Mouse (Mus musculus) hindbrain, embryonic 11.5 days (tissue): Measurements from ENCODE around the gene Ick. TPM values are rescaled to one million over a fixed set of nuclear protein-coding genes. Genes with fewer than 3 reads are reported as not detected.

ENCODE experiments used
- ATAC-seq: fragments of 200-750 bp; cut with Nextera tagmentation; 2 replicates; pipeline ENCODE4 v1.8.0; 2017; ENCODE audit warnings: mild to moderate bottlenecking, moderate TSS enrichment, moderate library complexity; ENCODE audit not compliant: low FRiP score
- DNase-seq: peaks from one replicate; pipeline ENCODE4 v3.0.0-alpha.2; 2015; ENCODE audit warnings: low spot score
- H3K27ac ChIP-seq: fragments of 300-500 bp; sonication (generic); 2 replicates; pipeline ENCODE4 v1.5.1; 2014; ENCODE audit warnings: mild to moderate bottlenecking, low read depth, low read length
- H3K27me3 ChIP-seq: fragments of 300-500 bp; sonication (generic); 2 replicates; pipeline ENCODE4 v1.6.1; 2014; ENCODE audit warnings: mild to moderate bottlenecking, low read length, moderate library complexity, mixed read lengths; ENCODE audit not compliant: control insufficient read depth, insufficient read depth
- H3K36me3 ChIP-seq: fragments of 300-500 bp; sonication (generic); 2 replicates; pipeline ENCODE4 v1.6.1; 2014; ENCODE audit warnings: mild to moderate bottlenecking, low read length, moderate library complexity, mixed read lengths; ENCODE audit not compliant: control insufficient read depth, insufficient read depth
- H3K4me1 ChIP-seq: fragments of 300-500 bp; sonication (generic); replicated peaks from 2 replicates; pipeline ENCODE4 v1.6.1; 2014; ENCODE audit warnings: low read length, mixed read lengths; ENCODE audit not compliant: control insufficient read depth, insufficient read depth
- H3K4me2 ChIP-seq: fragments of 300-500 bp; sonication (generic); replicated peaks from 2 replicates; pipeline ENCODE4 v1.6.1; 2014; ENCODE audit warnings: mild to moderate bottlenecking, low read depth, low read length
- H3K4me3 ChIP-seq: fragments of 300-500 bp; sonication (generic); 2 replicates; pipeline ENCODE4 v1.5.1; 2014; ENCODE audit warnings: low read depth, low read length
- H3K9ac ChIP-seq: fragments of 300-500 bp; sonication (generic); 2 replicates; pipeline ENCODE4 v1.6.1; 2014; ENCODE audit warnings: low read depth, low read length
- H3K9me3 ChIP-seq: fragments of 300-500 bp; sonication (generic); 2 replicates; pipeline ENCODE4 v1.6.1; 2016; ENCODE audit warnings: low read length; ENCODE audit not compliant: control insufficient read depth
- WGBS: fragments of 180-500 bp; shearing (Covaris S2); extraction: QIAGEN DNeasy Blood & Tissue Kit; methylation state at CpG from one replicate; pipeline ENCODE4 v1.1.7; 2014; 5-methylcytosine and 5-hydroxymethylcytosine counted together
- polyA plus RNA-seq: library from polyadenylated mRNA; unstranded; fragments of >200 nt; fragmentation: Nextera tagmentation; extraction: Ambion mirVana; gene quantifications from 2 replicates; pipeline ENCODE4 v1.2.1, GENCODE M21; 2014

Gene Ick
- polyA plus RNA-seq, 1 experiment from 2014 or later: 36.4 TPM

DNA sequence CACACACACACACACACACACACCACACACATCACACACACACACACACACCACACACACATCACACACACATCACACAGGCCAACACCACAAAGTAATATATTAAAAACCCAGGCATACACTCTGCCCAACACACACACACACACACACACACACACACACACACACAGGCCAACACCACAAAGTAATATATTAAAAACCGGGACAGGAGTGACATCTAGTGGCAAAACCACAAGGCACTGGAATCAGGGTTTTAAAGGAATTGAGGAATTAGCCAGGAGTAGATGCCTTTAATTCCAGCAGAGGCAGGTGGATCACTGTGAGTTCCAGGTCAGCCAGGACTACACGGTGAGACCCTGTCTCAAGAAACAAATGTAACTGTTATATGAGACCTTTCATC is 30.8 kb upstream of the Ick start:
- Histone ChIP-seq H3K4me2 (no peak overlapping the region), H3K27ac (no peak overlapping the region), H3K4me3 (no peak overlapping the region), H3K9me3 (no peaks in the 10 kb centered on the region), H3K9ac (no peak overlapping the region), H3K36me3 (no peaks in the 10 kb centered on the region), H3K27me3 (no peaks in the 10 kb centered on the region), H3K4me1 (no peaks in the 10 kb centered on the region)
- WGBS: 49% methylated on average over 2 of the region's 2 CpGs
- DNase-seq: peak; percentile 25
- ATAC-seq: no peak

DNA sequence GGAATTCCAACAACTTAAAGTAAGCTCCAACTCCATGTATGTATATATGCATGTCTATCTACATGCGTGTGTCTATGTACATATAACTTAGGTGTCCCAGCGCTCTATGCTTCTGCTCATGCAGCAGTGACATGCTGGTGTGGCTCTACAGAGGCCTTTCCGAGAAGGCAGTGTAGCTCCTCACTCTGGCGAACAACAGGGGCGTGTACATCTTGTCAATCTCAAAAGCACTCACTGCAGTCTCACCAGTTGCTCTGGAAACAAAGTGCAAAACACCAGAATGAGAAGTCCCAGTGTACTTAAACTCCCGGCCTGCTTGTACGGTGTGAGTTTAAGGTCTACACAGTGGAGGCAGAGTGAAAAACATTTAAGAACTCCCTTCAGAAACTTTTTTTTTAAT is 27.2 kb upstream of the Ick start:
- no peaks in the 10 kb centered on the region for H3K9me3 ChIP-seq
- ATAC-seq: no peak
- H3K27ac ChIP-seq: no peak overlapping the region
- H3K36me3 ChIP-seq: no peaks in the 10 kb centered on the region
- WGBS: 75% methylated on average over 7 of the region's 7 CpGs
- no peak overlapping the region for H3K4me3 ChIP-seq
- H3K9ac ChIP-seq: no peak overlapping the region
- H3K4me1 ChIP-seq: no peaks in the 10 kb centered on the region
- peak; percentile 14 for DNase-seq
- H3K4me2 ChIP-seq: no peak overlapping the region
- H3K27me3 ChIP-seq: no peaks in the 10 kb centered on the region

DNA sequence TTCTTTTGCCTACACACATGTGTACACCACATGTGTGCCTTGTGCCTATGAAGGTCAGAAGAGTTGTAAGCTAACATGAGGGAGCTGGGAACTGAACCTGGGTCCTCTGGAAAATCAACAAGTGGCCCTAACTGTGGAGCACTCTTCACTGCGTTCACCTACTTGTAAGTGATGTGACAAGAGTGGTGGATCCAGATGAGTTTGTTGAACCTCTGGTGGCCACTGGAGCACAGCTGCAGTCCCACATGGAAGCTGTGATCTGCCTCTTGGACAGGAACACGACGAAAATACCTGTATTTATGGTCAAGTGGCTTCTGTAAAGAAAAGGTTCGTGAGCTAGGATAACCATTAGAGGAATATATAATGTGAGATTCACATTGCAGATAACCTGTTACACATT is 24.7 kb upstream of the Ick start:
- Histone ChIP-seq H3K9me3 (no peaks in the 10 kb centered on the region), H3K4me2 (no peak overlapping the region), H3K36me3 (no peaks in the 10 kb centered on the region), H3K4me3 (no peak overlapping the region), H3K4me1 (no peaks in the 10 kb centered on the region), H3K27me3 (no peaks in the 10 kb centered on the region), H3K9ac (no peak overlapping the region), H3K27ac (no peak overlapping the region)
- no peak for DNase-seq
- no peak for ATAC-seq
- 89% methylated on average over 4 of the region's 4 CpGs for WGBS

DNA sequence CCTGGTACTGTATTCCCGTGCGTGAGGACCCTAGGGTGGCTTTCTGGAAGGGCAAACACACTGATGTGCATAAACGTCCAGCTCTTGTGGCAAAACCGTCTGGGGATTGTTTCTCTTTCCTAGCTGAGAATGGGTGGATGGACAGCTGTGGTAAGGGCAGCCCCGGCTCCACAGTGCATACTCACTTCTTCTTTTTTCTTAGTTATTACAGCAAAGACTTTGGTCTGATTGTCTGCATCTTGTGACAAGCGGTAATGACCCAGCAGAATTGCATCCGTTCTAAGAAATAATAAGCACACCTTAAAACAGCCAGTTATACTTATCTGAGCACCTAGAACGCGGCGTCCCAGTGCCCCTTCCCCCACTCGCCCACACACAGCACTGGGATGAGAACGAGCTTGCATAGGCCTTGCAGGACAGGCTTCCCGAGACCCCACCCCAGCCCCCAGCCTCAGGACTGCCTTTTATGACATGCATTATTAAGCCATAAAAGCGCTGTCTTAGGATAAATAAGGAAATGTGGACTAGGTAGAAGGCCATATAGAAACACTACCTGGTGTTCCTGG is 23.2 kb upstream of the Ick start:
- H3K4me3 ChIP-seq: no peak overlapping the region
- no peaks in the 10 kb centered on the region for H3K27me3 ChIP-seq
- H3K9ac ChIP-seq: no peak overlapping the region
- H3K9me3 ChIP-seq: no peaks in the 10 kb centered on the region
- 91% methylated on average over 14 of the region's 14 CpGs for WGBS
- H3K4me2 ChIP-seq: no peak overlapping the region
- DNase-seq (no peak), ATAC-seq (no peak)
- no peaks in the 10 kb centered on the region for H3K4me1 ChIP-seq
- H3K27ac ChIP-seq: no peak overlapping the region
- no peaks in the 10 kb centered on the region for H3K36me3 ChIP-seq

DNA sequence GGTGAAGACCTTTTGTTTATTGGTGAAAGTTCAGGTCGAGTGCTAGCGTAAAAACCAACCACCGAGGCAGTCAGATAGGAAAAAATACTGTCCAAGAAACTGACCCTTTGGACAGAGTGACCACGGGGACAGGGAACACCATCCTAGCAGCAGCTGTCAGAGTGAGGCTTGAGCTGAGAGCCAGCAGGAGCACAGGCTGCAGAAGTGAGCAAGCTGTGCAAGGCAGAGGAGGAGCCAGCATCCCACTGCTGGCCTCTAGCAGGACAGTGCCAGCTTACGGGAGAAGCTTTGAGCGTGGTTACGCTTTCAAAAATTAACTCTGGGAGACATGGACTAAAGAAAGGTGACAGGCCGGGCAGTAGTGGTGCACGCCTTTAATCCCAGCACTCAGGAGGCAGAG is 21.2 kb upstream of the Ick start:
- Histone ChIP-seq H3K9ac (no peak overlapping the region), H3K27me3 (no peaks in the 10 kb centered on the region), H3K4me3 (no peak overlapping the region), H3K9me3 (no peaks in the 10 kb centered on the region), H3K4me1 (no peaks in the 10 kb centered on the region), H3K36me3 (no peaks in the 10 kb centered on the region), H3K27ac (no peak overlapping the region), H3K4me2 (no peak overlapping the region)
- ATAC-seq: no peak
- no peak for DNase-seq
- 89% methylated on average over 9 of the region's 9 CpGs for WGBS

DNA sequence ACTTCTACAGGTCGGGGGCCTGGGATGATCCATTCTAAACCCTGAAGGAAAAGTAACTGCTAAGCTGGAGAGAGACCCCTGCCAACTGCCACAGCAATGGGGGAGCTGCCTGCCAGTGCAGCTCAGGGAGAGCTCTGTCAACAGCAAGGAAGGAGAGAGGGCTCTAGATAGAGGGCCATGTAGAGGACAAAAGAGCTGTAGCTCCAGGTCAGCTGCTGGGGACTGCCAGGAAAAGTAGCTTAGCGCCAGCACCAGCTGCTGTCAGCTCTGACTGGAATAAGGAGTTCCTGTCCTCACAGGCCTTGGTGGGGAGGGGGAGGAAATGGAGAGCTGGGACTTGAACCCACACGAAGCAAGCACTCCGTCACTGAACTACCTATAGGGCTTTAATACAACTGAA is 20.5 kb upstream of the Ick start:
- no peaks in the 10 kb centered on the region for H3K27me3 ChIP-seq
- no peak overlapping the region for H3K4me2 ChIP-seq
- H3K4me1 ChIP-seq: no peaks in the 10 kb centered on the region
- no peak overlapping the region for H3K4me3 ChIP-seq
- DNase-seq (no peak), ATAC-seq (no peak)
- no peaks in the 10 kb centered on the region for H3K36me3 ChIP-seq
- WGBS: 75% methylated on average over 4 of the region's 4 CpGs
- H3K9ac ChIP-seq: no peak overlapping the region
- H3K9me3 ChIP-seq: no peaks in the 10 kb centered on the region
- H3K27ac ChIP-seq: no peak overlapping the region

DNA sequence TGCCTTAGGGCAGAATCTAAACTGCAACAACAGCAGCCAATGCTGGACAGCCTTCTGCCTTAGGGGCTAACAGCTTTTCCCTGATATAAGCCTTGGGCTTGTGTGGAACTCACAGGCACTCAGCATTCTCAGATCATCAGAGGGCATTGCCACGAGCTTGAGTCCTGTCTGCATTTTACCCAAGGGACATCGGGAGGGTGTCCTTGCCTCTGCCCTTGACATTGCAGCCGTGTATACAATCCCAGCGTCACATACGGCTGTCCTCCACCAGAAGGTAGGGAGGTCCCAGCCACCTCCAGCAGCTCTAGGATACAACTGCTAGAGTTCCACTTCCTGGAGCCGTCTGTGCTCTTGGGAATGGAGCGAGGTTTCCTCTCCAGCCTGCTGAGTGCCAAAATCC is 20.0 kb upstream of the Ick start:
- Histone ChIP-seq H3K9ac (no peak overlapping the region), H3K27ac (no peak overlapping the region), H3K4me1 (no peaks in the 10 kb centered on the region), H3K36me3 (no peaks in the 10 kb centered on the region), H3K9me3 (no peaks in the 10 kb centered on the region), H3K4me2 (no peak overlapping the region), H3K27me3 (no peaks in the 10 kb centered on the region), H3K4me3 (no peak overlapping the region)
- no peak for DNase-seq
- 82% methylated on average over 7 of the region's 7 CpGs for WGBS
- ATAC-seq: no peak

DNA sequence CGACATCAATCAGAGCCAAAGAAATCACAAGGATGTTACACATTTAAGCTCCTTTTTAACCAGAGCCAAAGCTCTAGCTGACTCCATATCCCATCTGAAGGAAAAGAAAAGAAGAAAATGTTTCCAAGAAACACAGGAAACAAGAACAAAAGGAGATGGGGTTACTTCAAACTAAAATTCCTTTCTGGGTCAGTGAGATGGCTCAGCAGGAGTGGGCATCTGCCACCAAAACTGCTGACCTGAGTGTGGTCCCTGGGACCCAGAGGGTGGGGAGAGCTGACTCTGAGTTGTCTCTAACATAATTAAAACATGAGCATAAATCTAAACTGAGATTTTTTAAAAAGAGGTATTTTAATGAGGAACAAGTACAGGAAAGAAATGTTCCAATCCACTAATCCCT is 19.1 kb upstream of the Ick start:
- no peak overlapping the region for H3K9ac ChIP-seq
- WGBS: 91% methylated on average over 1 of the region's 1 CpGs
- no peaks in the 10 kb centered on the region for H3K36me3 ChIP-seq

DNA sequence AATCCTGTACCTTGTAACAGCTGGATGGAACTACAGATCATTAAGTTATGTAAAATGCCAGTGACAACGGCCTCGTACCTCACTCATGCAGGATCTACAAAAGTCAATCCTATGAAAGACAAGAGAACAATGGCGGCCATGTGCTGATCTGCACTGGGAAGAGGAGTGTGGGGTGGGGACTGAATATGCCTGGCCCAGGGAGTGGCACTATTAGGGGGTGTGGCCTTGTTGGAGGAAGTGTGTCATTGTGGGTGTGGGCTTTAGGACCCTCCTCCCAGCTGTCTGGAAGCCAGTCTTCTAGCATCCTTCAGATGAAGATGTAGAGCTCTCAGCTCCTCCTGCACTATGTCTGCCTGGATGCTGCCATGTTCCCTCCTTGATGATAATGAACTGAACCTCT is 18.4 kb upstream of the Ick start:
- 84% methylated on average over 3 of the region's 3 CpGs for WGBS
- ATAC-seq: no peak

More for the DNA sequence above, 19.1 kb upstream of the Ick start:
- Histone ChIP-seq H3K27me3 (no peaks in the 10 kb centered on the region), H3K27ac (no peak overlapping the region), H3K4me1 (no peaks in the 10 kb centered on the region), H3K9me3 (no peaks in the 10 kb centered on the region), H3K4me2 (no peak overlapping the region), H3K4me3 (no peak overlapping the region)
- no peak for DNase-seq
- no peak for ATAC-seq

More for the DNA sequence above, 18.4 kb upstream of the Ick start:
- Histone ChIP-seq H3K9me3 (no peaks in the 10 kb centered on the region), H3K27me3 (no peaks in the 10 kb centered on the region), H3K36me3 (no peaks in the 10 kb centered on the region), H3K4me3 (no peak overlapping the region), H3K4me1 (no peaks in the 10 kb centered on the region), H3K27ac (no peak overlapping the region), H3K9ac (no peak overlapping the region), H3K4me2 (no peak overlapping the region)
- DNase-seq: no peak
